Mouse (Mus musculus) inflammation-experienced regulatory T-cells (primary cell): ENCODE data around the gene Gm14444. TPM values are rescaled to one million over a fixed set of nuclear protein-coding genes. Genes with fewer than 3 reads are reported as not detected.

ENCODE experiments used
- polyA plus RNA-seq, 2 experiments: library from polyadenylated mRNA; unstranded; fragments of 100-300 nt; shearing (Covaris generic); gene quantifications; one replicate each; pipeline ENCODE4 v1.2.1; 2017

The Gm14444 gene
- under 1 TPM; 0.69 to 0.78 TPM for polyA plus RNA-seq

GRCm38 (mm10) chr2:175010022-175010421, at the start of gene Gm14444:
Gene Gm14444 (plus strand): TSS chr2:175010241.

GRCm38 (mm10) chr2:175067681-175068261, 57.7 kb downstream of the Gm14444 start, which contains the start of gene Gm14393:
Gene Gm14393 (minus strand): TSS chr2:175067781.

Other genes with a start within 250 kb of the Gm14444 start
- 1 to 10 TPM in 1 of 2 experiments, under 1 TPM in 1; 0.14 to 3.1 TPM for gene Edn3, start 249.6 kb upstream of the Gm14444 start, polyA plus RNA-seq
- gene Gm14393, start 57.5 kb downstream of the Gm14444 start, polyA plus RNA-seq, result under 1 TPM in 1 of 2 experiments, not detected in 1; 0.64 TPM
- 1 to 10 TPM; 4.6 to 7.9 TPM for gene Gm14399, start 131.8 kb downstream of the Gm14444 start, polyA plus RNA-seq
- under 1 TPM in 1 of 2 experiments, not detected in 1; 0.11 TPM for gene Gm14443, start 165.6 kb downstream of the Gm14444 start, polyA plus RNA-seq
- 1 to 10 TPM; 4.8 to 7.6 TPM for gene Gm14391, start 196.7 kb downstream of the Gm14444 start, polyA plus RNA-seq